Mouse (Mus musculus) bone marrow macrophage, adult 2 months (primary cell): ENCODE measurements around the gene Haghl.

Source experiments
- CTCF ChIP-seq: IDR thresholded peaks from 2 replicates; pipeline ENCODE4 v1.5.1; 2012; ENCODE audit warnings: low read depth, mild to moderate bottlenecking, low read length, moderate library complexity
- POLR2A ChIP-seq: IDR thresholded peaks from 2 replicates; pipeline ENCODE4 v1.6.1; 2012; ENCODE audit warnings: mild to moderate bottlenecking, low read depth, low read length, borderline replicate concordance

GRCm38 (mm10) chr17:25777948-25778347, 7.5 kb downstream of the Haghl start:
- TF ChIP-seq POLR2A (no peak), CTCF (no peak)
